Mouse (Mus musculus) yolk sac, embryonic 10.5 days (tissue): Measurements from ENCODE around the gene Mus81.

Source experiments
- DNase-seq: peaks from one replicate; pipeline ENCODE4 v3.0.0-alpha.2; 2017; ENCODE audit warnings: low spot score

The Mus81 gene

GRCm38 (mm10) chr19:5471846-5472245, 16.4 kb downstream of the Mus81 start:
- no peak for DNase-seq

DNA sequence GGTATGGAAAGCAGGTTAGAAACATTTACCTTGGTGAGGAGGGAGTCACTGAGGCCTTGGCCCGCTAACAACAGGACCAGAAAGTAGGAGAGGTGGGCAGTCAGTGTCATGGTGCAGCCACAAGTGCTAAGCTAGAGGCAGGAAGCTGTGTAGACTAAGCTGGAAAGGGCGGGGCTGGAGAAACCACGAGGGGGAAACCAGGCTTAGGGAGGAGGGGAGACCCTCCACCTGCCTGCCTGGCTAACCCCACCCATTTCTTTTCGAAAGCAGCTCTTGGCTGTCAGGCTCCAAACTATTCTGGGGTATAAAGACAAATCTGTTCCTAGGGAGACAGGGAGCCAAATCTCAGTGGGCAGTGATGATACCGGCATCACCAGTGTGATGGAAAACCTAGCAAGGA, 19.8 kb downstream of the Mus81 start, which contains the start of gene Ctsw:
TSS of gene Ctsw (minus strand) at position 134 of the 400 bp plus-strand sequence.
- DNase-seq = no peak

GRCm38 (mm10) chr19:5466916-5467500, 21.2 kb downstream of the Mus81 start:
- DNase-seq = no peak

GRCm38 (mm10) chr19:5465037-5465436, 23.2 kb downstream of the Mus81 start:
- no peak for DNase-seq

- no peak for DNase-seq
Observed at GRCm38 (mm10) chr19:5463791-5464562, 24.2 kb downstream of the Mus81 start.

- no peak for DNase-seq
Observed at GRCm38 (mm10) chr19:5463212-5463611, 25.0 kb downstream of the Mus81 start.

- DNase-seq = no peak
Observed at GRCm38 (mm10) chr19:5461411-5461810, 26.8 kb downstream of the Mus81 start.

DNA sequence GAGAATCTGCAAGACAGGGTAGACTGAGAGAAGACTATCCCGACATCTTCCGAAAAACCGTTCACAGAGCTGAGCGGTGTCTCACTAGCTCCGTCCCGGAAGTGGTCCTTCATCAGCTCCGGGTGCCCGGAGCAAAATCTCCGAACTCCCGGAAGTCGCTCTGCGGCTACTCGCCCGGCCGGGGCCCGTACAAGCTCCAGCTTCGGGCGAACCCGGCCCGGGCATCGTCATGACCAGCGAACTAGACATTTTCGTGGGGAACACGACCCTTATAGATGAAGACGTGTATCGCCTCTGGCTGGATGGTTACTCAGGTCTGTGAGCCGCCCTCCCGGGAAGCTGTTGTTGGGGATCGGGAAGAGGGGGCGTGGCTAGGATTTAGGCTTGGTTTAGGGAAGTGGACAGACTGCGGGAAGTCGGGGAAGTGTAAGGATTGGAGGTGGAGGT, 27.7 kb downstream of the Mus81 start, which contains the start of gene Fibp:
TSS of gene Fibp (plus strand) at position 151 of the 447 bp plus-strand sequence.
- DNase-seq = peak; percentile 86

DNA sequence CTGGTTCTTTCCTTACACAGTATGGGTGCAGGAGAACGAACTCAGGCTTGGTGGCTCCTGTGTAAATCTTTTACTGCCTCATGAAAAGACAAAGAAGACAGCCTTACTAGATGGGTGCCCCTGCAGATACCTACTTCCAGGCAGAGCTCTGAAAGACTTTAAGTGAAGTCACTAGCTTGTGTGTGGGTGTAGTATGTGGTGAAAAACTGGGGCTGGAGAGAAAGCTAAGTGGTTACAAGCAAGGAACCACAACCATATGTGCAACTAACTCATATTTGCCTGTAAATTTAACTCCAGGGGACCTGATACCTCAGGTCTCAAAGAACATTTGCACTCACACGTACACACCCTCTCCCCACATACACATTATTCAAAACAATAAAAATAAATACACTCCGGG, 28.3 kb downstream of the Mus81 start:
- DNase-seq = no peak

- no peak for DNase-seq
Observed at GRCm38 (mm10) chr19:5459019-5459418, 29.2 kb downstream of the Mus81 start.

DNA sequence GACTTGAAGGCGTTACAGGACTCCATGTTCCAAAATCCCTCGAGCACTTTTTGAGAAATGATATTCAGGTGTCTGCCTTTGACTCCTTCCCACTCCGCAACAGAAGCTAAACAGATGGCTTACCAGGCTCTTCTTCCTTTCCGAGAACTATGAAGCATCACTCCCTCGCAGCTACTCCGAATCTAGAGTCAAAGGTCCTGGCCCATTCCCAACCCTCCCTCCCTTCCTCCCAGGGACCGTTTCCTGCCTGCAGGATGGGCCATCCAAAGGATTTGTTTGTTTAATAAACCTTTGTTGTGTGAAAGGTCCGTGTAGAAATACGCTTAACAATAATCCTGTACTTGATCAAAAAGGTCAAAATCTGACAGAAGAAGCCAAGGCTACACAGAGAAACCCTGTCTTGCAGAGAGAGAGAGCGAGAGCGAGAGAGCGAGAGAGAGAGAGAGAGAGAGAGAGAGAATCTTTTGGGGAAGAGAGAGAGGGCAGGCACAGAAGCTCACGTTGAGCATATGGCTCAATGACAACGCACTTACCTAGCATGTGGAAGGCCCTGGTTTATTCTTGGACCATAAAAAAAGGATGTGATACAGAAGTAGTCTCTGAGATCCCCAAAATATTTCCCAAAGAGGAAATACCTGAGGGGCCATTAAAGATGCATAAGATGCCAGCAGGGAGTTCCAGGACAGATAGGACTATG, 30.3 kb downstream of the Mus81 start, which contains the start of gene Ccdc85b:
TSS of gene Ccdc85b (minus strand) at position 149 of the 697 bp plus-strand sequence.
- DNase-seq = no peak

DNA sequence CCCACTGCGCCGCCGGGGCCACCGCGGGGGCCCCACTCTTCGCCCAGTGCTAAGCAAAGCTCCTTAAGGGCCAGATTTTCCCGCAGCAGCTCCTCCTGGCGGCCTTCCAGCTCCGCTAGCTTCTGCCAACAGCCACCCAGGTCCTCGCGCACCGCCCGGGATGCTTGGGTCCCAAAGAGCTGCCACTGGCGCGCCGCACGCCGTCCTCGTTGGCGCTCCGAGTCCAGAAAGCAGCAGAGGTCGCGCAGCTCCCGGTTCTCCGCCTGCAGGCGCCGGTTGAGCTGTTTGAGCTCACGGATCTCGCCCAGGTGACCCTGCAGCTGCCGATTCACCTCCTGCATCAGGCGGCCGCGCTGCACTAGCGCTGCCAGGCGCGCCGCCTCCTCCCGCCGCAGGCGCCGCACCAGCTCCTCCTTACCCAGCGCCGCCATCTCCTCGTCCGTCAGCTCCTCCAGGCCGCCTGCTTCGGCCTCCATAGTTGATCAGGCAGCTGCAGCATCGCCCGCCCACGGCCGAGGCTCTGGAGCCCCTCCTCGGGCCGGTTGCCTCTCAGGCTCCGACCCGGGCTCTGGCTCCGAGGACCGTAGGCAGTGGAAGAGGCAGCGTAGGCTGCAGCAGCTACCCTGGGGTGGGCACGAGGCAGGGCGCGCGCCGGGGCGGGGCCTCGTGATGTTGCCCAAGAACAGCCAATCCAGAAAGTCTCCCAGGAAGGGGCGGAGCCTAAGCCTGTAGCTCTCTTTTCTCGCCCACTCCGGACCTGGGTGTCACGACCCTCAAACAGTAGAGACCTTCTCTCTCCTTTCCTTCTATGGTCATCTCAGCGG, 31.1 kb downstream of the Mus81 start:
- peak; percentile 91 for DNase-seq

DNA sequence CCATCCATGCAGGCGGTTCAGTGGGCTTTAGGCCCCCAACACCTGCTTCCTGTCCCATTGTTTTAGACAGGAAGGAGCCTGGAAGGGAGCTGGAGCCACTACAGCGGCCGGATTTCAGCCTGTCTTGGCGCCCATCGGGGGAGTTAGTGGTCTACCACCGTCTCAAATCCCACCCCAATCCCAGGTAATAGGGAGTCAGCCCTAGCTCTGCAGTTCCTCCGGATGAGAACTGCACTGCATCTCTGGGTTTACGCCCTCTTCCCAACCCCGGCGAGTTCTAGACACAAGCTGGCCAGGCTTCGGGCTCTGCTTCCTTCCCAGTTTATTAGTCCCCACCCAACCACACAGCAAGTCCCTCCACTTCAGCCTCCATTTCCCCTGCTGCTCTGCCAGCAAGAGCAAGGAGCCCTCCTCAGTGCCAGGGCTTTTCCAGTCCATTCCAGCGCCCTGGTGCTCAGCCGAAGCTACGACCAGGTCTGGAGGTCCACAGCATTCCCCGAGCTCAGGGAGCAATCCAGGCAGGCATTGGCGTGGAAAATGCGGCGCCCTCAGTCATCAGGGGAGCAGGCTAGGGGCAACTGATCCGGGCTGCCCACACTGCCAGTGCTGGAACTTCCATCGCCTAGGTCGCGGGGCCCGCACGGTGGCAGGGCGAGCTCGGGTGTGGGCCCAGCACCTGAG, 31.8 kb downstream of the Mus81 start:
- no peak for DNase-seq

DNA sequence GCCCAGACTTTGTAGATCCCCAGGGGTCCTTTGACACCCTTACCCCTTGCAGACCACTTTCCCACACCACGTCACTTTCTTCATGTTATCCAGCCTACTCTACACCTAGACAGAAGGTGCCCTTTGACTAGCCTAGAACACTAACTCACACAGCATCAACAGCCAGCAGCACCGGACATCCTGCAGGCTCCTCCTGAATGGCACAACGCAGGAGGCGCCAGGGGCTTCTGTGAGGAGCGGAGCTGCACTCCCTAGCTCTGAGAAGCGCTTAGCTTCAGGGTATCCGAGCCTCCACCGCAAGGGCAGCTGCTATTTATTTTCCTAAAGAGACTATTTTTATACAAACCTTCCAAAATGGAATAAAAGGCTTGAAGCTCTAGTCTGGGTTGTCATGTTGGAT, 32.6 kb downstream of the Mus81 start:
- DNase-seq = no peak

GRCm38 (mm10) chr19:5455037-5455436, 33.2 kb downstream of the Mus81 start:
- no peak for DNase-seq

DNA sequence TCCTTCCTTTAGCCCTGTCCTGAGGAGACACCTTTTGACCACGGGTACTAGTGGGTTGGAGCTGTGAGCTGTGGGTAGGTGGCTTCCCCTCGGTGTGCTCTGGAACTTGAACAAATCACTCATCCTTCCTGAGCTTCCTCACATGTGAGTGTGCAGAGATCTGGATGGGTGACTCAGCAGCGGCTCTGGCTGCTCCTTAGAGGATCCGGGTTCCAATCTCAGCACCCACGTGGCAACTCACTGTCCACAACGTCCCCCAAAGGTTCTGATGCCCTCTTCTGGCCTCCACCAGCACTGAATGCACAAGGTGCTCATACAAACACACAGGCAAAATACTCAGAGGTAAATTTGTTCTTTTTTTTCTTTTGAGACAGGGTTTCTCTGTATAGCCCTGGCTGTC, 36.4 kb downstream of the Mus81 start:
- no peak for DNase-seq

GRCm38 (mm10) chr19:5449673-5450072, 38.5 kb downstream of the Mus81 start:
- no peak for DNase-seq

DNA sequence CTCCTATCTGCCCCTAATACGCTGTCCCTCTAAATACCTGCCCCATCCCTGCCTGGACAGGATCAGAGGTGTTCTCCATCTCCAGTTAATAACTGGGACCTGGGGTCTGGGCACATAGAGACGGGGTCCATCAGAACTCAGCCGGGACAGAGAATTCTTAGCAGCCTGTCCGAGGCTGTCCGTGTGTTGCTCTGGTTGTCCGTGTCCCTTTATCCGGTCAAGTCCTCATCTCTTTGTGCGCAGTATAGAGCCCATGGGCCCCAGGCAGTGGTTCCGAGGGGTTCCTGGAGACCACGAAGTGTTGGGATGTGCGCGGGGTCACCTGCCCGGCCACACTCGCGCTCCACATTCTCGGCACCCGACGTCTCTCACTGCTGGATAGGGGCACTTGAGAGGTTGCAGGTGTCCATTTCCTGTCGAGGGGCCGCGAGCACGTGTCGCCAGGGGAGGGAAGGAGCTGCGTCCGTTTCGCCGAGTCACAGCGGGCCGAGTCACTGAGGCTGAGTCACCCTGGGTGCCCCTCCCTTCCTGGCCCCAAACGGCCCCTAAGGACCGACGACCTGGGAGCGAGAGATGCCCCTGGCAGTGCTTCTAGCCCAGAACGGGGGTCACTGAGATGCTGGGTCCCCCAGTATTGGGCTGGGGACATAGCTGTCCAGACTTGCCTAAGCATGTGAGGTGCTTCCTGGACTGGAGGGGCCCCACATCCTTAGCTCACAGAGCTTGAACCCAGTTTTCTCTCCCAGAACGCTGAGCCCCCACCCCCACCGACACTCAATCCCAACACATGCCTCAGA, 39.6 kb downstream of the Mus81 start:
- no peak for DNase-seq

DNA sequence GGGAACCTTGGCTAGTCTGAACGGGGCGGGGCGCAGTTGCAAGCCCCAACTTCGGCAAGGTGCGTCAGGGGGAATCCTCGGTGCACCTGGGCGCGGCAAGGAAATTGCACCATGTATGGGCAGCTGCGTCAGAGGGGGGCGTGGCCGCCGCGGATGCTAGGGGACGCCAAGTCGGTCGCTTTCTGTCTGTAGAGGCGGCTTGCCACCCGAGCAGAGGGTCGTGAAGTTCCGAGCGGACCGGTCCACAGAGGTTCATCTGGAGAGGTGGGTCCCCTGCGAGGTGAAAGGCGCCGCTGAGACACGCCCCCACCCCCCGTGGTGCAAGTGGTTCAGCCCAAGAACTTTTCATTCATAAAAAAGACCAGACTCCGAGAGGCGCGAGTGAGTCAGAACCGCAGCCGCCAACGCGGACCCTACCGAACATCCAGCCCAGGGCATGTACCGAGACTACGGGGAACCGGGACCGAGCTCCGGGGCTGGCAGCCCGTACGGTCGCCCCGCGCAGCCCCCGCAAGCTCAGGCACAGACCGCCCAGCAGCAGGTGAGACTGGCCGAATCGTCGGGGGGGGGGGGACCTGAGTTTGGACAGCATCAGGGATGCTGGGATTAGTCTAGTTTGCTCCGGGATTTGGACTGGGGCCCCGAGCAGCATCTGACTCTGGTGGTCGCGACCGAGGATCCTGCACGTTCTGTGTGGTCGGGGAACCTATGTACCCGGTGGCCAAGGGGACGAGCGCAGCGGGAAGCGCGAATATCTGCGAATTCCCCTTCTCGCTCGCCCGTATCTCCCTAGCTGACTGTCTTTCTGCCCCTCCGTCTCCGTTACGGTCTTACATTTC, 40.5 kb downstream of the Mus81 start, which contains the start of gene Fosl1:
TSS of gene Fosl1 (plus strand) at position 33 of the 839 bp plus-strand sequence.
- peak; percentile 73 for DNase-seq
